Mouse (Mus musculus) liver, embryonic 15.5 days (tissue): Measurements from ENCODE around the gene Cers5. TPM values are rescaled to one million over a fixed set of nuclear protein-coding genes. Genes with fewer than 3 reads are reported as not detected.
A peak's percentile ranks its signal among the peaks of the same experiment; 100 is the strongest.
"Not testable (repeated sequence)": the region's sequence is repeated elsewhere in the genome, so short reads cannot be mapped to it uniquely, and the experiment has no call there.

Experiments used
- ATAC-seq: fragments of 200-750 bp; cut with Nextera tagmentation; 2 replicates; pipeline ENCODE4 v1.8.0; 2017; ENCODE audit warnings: moderate number of reproducible peaks, mild to moderate bottlenecking, moderate library complexity; ENCODE audit not compliant: insufficient read depth
- H3K27ac ChIP-seq: fragments of 300-500 bp; sonication (generic); replicated peaks from 2 replicates; pipeline ENCODE4 v1.5.1; 2015; ENCODE audit warnings: mild to moderate bottlenecking, inconsistent platforms
- H3K27me3 ChIP-seq: fragments of 300-500 bp; sonication (generic); 2 replicates; pipeline ENCODE4 v1.6.1; 2015; ENCODE audit warnings: mild to moderate bottlenecking, inconsistent platforms
- H3K36me3 ChIP-seq: fragments of 300-500 bp; sonication (generic); replicated peaks from 2 replicates; pipeline ENCODE4 v1.6.1; 2015; ENCODE audit warnings: moderate library complexity, mild to moderate bottlenecking, inconsistent platforms
- H3K4me1 ChIP-seq: fragments of 300-500 bp; sonication (generic); replicated peaks from 2 replicates; pipeline ENCODE4 v1.6.1; 2015; ENCODE audit warnings: inconsistent platforms
- H3K4me2 ChIP-seq: fragments of 300-500 bp; sonication (generic); 2 replicates; pipeline ENCODE4 v1.6.1; 2015; ENCODE audit warnings: moderate library complexity, mild to moderate bottlenecking, inconsistent platforms
- H3K4me3 ChIP-seq: fragments of 300-500 bp; sonication (generic); replicated peaks from 2 replicates; pipeline ENCODE4 v1.5.1; 2015; ENCODE audit warnings: mild to moderate bottlenecking, inconsistent platforms
- H3K9ac ChIP-seq: fragments of 300-500 bp; sonication (generic); 2 replicates; pipeline ENCODE4 v1.6.1; 2015; ENCODE audit warnings: moderate library complexity, mild to moderate bottlenecking, inconsistent platforms
- H3K9me3 ChIP-seq: fragments of 300-500 bp; sonication (generic); replicated peaks from 2 replicates; pipeline ENCODE4 v1.6.1; 2016; ENCODE audit warnings: inconsistent platforms
- WGBS: fragments of 180-500 bp; shearing (Covaris S2); methylation state at CpG from one replicate; pipeline ENCODE4 v1.1.7; 2015; ENCODE audit warnings: mixed read lengths; ENCODE audit not compliant: insufficient replicate concordance; 5-methylcytosine and 5-hydroxymethylcytosine counted together
- polyA plus RNA-seq: library from polyadenylated mRNA; unstranded; fragments of >200 nt; fragmentation: Nextera tagmentation; extraction: Ambion mirVana; gene quantifications from 2 replicates; pipeline ENCODE4 v1.2.1, GENCODE M21; 2015

The Cers5 gene
- polyA plus RNA-seq, 1 experiment from 2014 or later: 9.5 TPM

GRCm38 (mm10) chr15:99704881-99705280 is 67.8 kb downstream of the Cers5 start:
- WGBS: 56% methylated on average over 7 of the region's 7 CpGs
- Histone ChIP-seq H3K9ac (no peak overlapping the region), H3K4me3 (no peak overlapping the region), H3K9me3 (no peaks in the 10 kb centered on the region), H3K27ac (no peak overlapping the region), H3K4me2 (no peak overlapping the region), H3K27me3 (no peaks in the 10 kb centered on the region), H3K4me1 (peaks cover 44% of the 10 kb centered on the region), H3K36me3 (peaks cover 37% of the 10 kb centered on the region)
- ATAC-seq: no peak

- ATAC-seq: no peak
- WGBS: 66% methylated on average over 23 of the region's 23 CpGs
- Histone ChIP-seq H3K4me2 (no peak overlapping the region), H3K27me3 (no peaks in the 10 kb centered on the region; the same call in 1 of the 2 replicates), H3K9ac (no peak overlapping the region), H3K9me3 (no peaks in the 10 kb centered on the region), H3K4me1 (peaks cover 47% of the 10 kb centered on the region), H3K27ac (no peak overlapping the region), H3K36me3 (peaks cover 30% of the 10 kb centered on the region), H3K4me3 (no peak overlapping the region)
Measured at GRCm38 (mm10) chr15:99704041-99704681, 68.5 kb downstream of the Cers5 start.

GRCm38 (mm10) chr15:99703676-99704040 is 69.0 kb downstream of the Cers5 start:
- no peak overlapping the region for H3K9ac ChIP-seq
- 81% methylated on average over 5 of the region's 5 CpGs for WGBS

GRCm38 (mm10) chr15:99703104-99703503 is 69.6 kb downstream of the Cers5 start:
- WGBS: 74% methylated on average over 9 of the region's 9 CpGs
- H3K9me3 ChIP-seq: no peaks in the 10 kb centered on the region
- peak overlapping the region; percentile 78 for H3K4me2 ChIP-seq
- H3K36me3 ChIP-seq: peaks cover 20% of the 10 kb centered on the region
- H3K4me3 ChIP-seq: peak overlapping the region; percentile 97
- peaks cover 7% of the 10 kb centered on the region for H3K27me3 ChIP-seq
- H3K9ac ChIP-seq: peak overlapping the region; percentile 92; the same call in 1 of the 2 replicates
- H3K27ac ChIP-seq: peak overlapping the region; percentile 91; the same call in 1 of the 2 replicates
- no peak for ATAC-seq
- peaks cover 52% of the 10 kb centered on the region for H3K4me1 ChIP-seq

More at GRCm38 (mm10) chr15:99703676-99704040, 69.0 kb downstream of the Cers5 start:
- H3K4me1 ChIP-seq: peaks cover 50% of the 10 kb centered on the region
- H3K9me3 ChIP-seq: no peaks in the 10 kb centered on the region
- no peak for ATAC-seq
- peaks cover 25% of the 10 kb centered on the region for H3K36me3 ChIP-seq
- H3K27ac ChIP-seq: no peak overlapping the region
- H3K27me3 ChIP-seq: peaks cover 3% of the 10 kb centered on the region
- no peak overlapping the region for H3K4me2 ChIP-seq
- H3K4me3 ChIP-seq: no peak overlapping the region

GRCm38 (mm10) chr15:99701999-99702900 is 70.4 kb downstream of the Cers5 start, which contains the start of gene Smarcd1:
Gene Smarcd1, plus strand, starts transcription at chr15:99702129.
- peaks cover 16% of the 10 kb centered on the region for H3K27me3 ChIP-seq
- H3K4me2 ChIP-seq: peak within 1 kb of the TSS; percentile 78
- peak within 1 kb of the TSS; percentile 91 for H3K27ac ChIP-seq
- H3K4me1 ChIP-seq: peaks cover 52% of the 10 kb centered on the region
- no peaks in the 10 kb centered on the region for H3K9me3 ChIP-seq
- peak; percentile 91 for ATAC-seq
- peaks cover 11% of the 10 kb centered on the region for H3K36me3 ChIP-seq
- H3K9ac ChIP-seq: peak within 1 kb of the TSS; percentile 92
- WGBS: 1% methylated on average over 71 of the region's 71 CpGs
- peak within 1 kb of the TSS; percentile 97 for H3K4me3 ChIP-seq

GRCm38 (mm10) chr15:99701640-99701998 is 71.1 kb downstream of the Cers5 start:
- H3K27ac ChIP-seq: not testable (repeated sequence)

GRCm38 (mm10) chr15:99700219-99701106 is 72.2 kb downstream of the Cers5 start:
- Histone ChIP-seq H3K4me2 (no peak overlapping the region), H3K4me1 (peaks cover 52% of the 10 kb centered on the region), H3K9ac (no peak overlapping the region), H3K27me3 (peaks cover 27% of the 10 kb centered on the region), H3K4me3 (no peak overlapping the region), H3K36me3 (peaks cover under 1% of the 10 kb centered on the region; the same call in 1 of the 2 replicates), H3K27ac (no peak overlapping the region), H3K9me3 (no peaks in the 10 kb centered on the region)
- 72% methylated on average over 18 of the region's 18 CpGs for WGBS
- no peak for ATAC-seq

More at GRCm38 (mm10) chr15:99701640-99701998, 71.1 kb downstream of the Cers5 start:
- H3K4me1 ChIP-seq: peaks cover 52% of the 10 kb centered on the region
- peak overlapping the region; percentile 78 for H3K4me2 ChIP-seq
- H3K27me3 ChIP-seq: peaks cover 22% of the 10 kb centered on the region
- H3K36me3 ChIP-seq, H3K9me3 ChIP-seq, H3K9ac ChIP-seq, ATAC-seq: not testable (repeated sequence)
- H3K4me3 ChIP-seq: peak overlapping the region; percentile 97
- WGBS: 36% methylated on average over 16 of the region's 16 CpGs

- Histone ChIP-seq H3K36me3 (no peaks in the 10 kb centered on the region), H3K27ac (no peak overlapping the region), H3K27me3 (peaks cover 34% of the 10 kb centered on the region), H3K4me2 (no peak overlapping the region), H3K9me3 (no peaks in the 10 kb centered on the region), H3K4me1 (peaks cover 51% of the 10 kb centered on the region), H3K4me3 (no peak overlapping the region), H3K9ac (no peak overlapping the region)
- WGBS: 83% methylated on average over 10 of the region's 10 CpGs
- ATAC-seq: no peak
Measured at GRCm38 (mm10) chr15:99699715-99700114, 73.0 kb downstream of the Cers5 start.

GRCm38 (mm10) chr15:99698533-99699085 is 74.1 kb downstream of the Cers5 start:
- Histone ChIP-seq H3K27me3 (peaks cover 37% of the 10 kb centered on the region), H3K36me3 (no peaks in the 10 kb centered on the region), H3K4me3 (no peak overlapping the region), H3K4me1 (peaks cover 39% of the 10 kb centered on the region), H3K9ac (no peak overlapping the region), H3K27ac (no peak overlapping the region), H3K9me3 (no peaks in the 10 kb centered on the region), H3K4me2 (no peak overlapping the region)
- no peak for ATAC-seq
- WGBS: 33% methylated on average over 20 of the region's 20 CpGs

GRCm38 (mm10) chr15:99697309-99697708 is 75.4 kb downstream of the Cers5 start:
- peaks cover 28% of the 10 kb centered on the region for H3K4me1 ChIP-seq
- no peak overlapping the region for H3K4me2 ChIP-seq
- no peaks in the 10 kb centered on the region for H3K36me3 ChIP-seq
- no peaks in the 10 kb centered on the region for H3K9me3 ChIP-seq
- peaks cover 46% of the 10 kb centered on the region for H3K27me3 ChIP-seq
- H3K4me3 ChIP-seq: no peak overlapping the region
- WGBS: 16% methylated on average over 2 of the region's 2 CpGs
- ATAC-seq: no peak
- no peak overlapping the region for H3K9ac ChIP-seq
- no peak overlapping the region for H3K27ac ChIP-seq
